Mouse (Mus musculus) embryonic facial prominence, embryonic 13.5 days (tissue): ENCODE results near the gene Lrtm2. TPM values are rescaled to one million over a fixed set of nuclear protein-coding genes. Genes with fewer than 3 reads are reported as not detected.

Experiments
- polyA plus RNA-seq: library from polyadenylated mRNA; unstranded; fragments of >200 nt; fragmentation: Nextera tagmentation; extraction: Ambion mirVana; gene quantifications from 2 replicates; pipeline ENCODE4 v1.2.1, GENCODE M21; 2015

The Lrtm2 gene
- polyA plus RNA-seq, 1 experiment from 2014 or later, result not detected

Other genes starting within 250 kb of the Lrtm2 start
- 9.6 and 10.0 TPM in 2 replicates for gene Dcp1b, start 155.5 kb downstream of the Lrtm2 start, polyA plus RNA-seq
- gene Cacna1c, start 134.3 kb downstream of the Lrtm2 start, polyA plus RNA-seq, result 9.3 and 10.0 TPM in 2 replicates
- gene Cacna2d4, start 94.2 kb downstream of the Lrtm2 start, polyA plus RNA-seq, result not detected in 2 replicates
- 32.4 and 35.6 TPM in 2 replicates for gene Adipor2, start 86.9 kb upstream of the Lrtm2 start, polyA plus RNA-seq
- gene Fbxl14, start 148.9 kb upstream of the Lrtm2 start, polyA plus RNA-seq, result 3.2 and 3.8 TPM in 2 replicates
- gene Wnt5b, start 213.6 kb upstream of the Lrtm2 start, polyA plus RNA-seq, result 11.1 TPM in 2 replicates